Mouse (Mus musculus) B cell, adult 2 months (primary cell): ENCODE results near the gene Fa2h.
A peak's percentile ranks its signal among the peaks of the same experiment; 100 is the strongest.
"Not testable (repeated sequence)": the region's sequence is repeated elsewhere in the genome, so short reads cannot be mapped to it uniquely, and the experiment has no call there.

Source experiments
- DNase-seq, 2 experiments: peaks; one replicate each; pipeline ENCODE4 v3.0.0; 2022

Fa2h gene

GRCm38 (mm10) chr8:111357433-111357832 is 36.2 kb downstream of the Fa2h start:
- no peak for DNase-seq

GRCm38 (mm10) chr8:111353497-111353896 is 40.1 kb downstream of the Fa2h start:
- DNase-seq, result no peak

- DNase-seq, result no peak
Observed at GRCm38 (mm10) chr8:111352289-111352688, 41.3 kb downstream of the Fa2h start.

GRCm38 (mm10) chr8:111350577-111350976 is 43.0 kb downstream of the Fa2h start:
- no peak for DNase-seq

GRCm38 (mm10) chr8:111343225-111343624 is 50.4 kb downstream of the Fa2h start:
- peak; percentile 80 to 83 for DNase-seq

GRCm38 (mm10) chr8:111340186-111340585 is 53.4 kb downstream of the Fa2h start:
- no peak for DNase-seq

GRCm38 (mm10) chr8:111338370-111339208 is 55.0 kb downstream of the Fa2h start:
- DNase-seq, result peak; percentile 24 to 29

- DNase-seq, result peak; percentile 42 to 46
Observed at GRCm38 (mm10) chr8:111337890-111338347, 55.7 kb downstream of the Fa2h start, which contains the start of gene Mlkl. TSS of gene Mlkl (minus strand) at chr8:111338177.

- peak in 1 of 2 experiments; percentile 5 for DNase-seq
Observed at GRCm38 (mm10) chr8:111337311-111337889, 56.2 kb downstream of the Fa2h start.

- no peak for DNase-seq
Observed at GRCm38 (mm10) chr8:111336692-111337091, 56.9 kb downstream of the Fa2h start.

GRCm38 (mm10) chr8:111325222-111325790 is 68.3 kb downstream of the Fa2h start:
- no peak for DNase-seq

- no peak for DNase-seq
Observed at GRCm38 (mm10) chr8:111314729-111315128, 78.9 kb downstream of the Fa2h start.

GRCm38 (mm10) chr8:111313961-111314360 is 79.7 kb downstream of the Fa2h start:
- DNase-seq, result not testable (repeated sequence)

GRCm38 (mm10) chr8:111312758-111313162 is 80.9 kb downstream of the Fa2h start:
- DNase-seq, result peak; percentile 12 to 18

GRCm38 (mm10) chr8:111310006-111310405 is 83.6 kb downstream of the Fa2h start:
- not testable (repeated sequence) for DNase-seq

GRCm38 (mm10) chr8:111305031-111305730 is 88.4 kb downstream of the Fa2h start:
- DNase-seq, result no peak

- no peak for DNase-seq
Observed at GRCm38 (mm10) chr8:111304359-111304758, 89.3 kb downstream of the Fa2h start.

GRCm38 (mm10) chr8:111303076-111303803 is 90.4 kb downstream of the Fa2h start:
- DNase-seq, result not testable (repeated sequence)

GRCm38 (mm10) chr8:111300597-111301546 is 92.8 kb downstream of the Fa2h start:
- peak; percentile 26 to 30 for DNase-seq

- peak; percentile 91 to 93 for DNase-seq
Observed at GRCm38 (mm10) chr8:111299821-111300568, 93.6 kb downstream of the Fa2h start, which contains the start of gene Rfwd3. TSS of gene Rfwd3 (minus strand) at chr8:111300222.
